Mouse (Mus musculus) G1E (cell line): ENCODE data around the gene Rreb1.

Experiments
- CTCF ChIP-seq: IDR thresholded peaks from 2 replicates; pipeline ENCODE4 v1.5.1; 2012; ENCODE audit warnings: low read depth, low read length, inconsistent platforms, mixed read lengths
- GATA1 ChIP-seq: IDR thresholded peaks from 2 replicates; pipeline ENCODE4 v1.6.1; 2012; ENCODE audit warnings: borderline replicate concordance, low read length, inconsistent platforms, mixed read lengths
- POLR2AphosphoS5 ChIP-seq: IDR thresholded peaks from 2 replicates; pipeline ENCODE4 v1.6.1; 2012; ENCODE audit warnings: low read depth, low read length, inconsistent platforms; ENCODE audit not compliant: insufficient replicate concordance
- TAL1 ChIP-seq: conservative IDR thresholded peaks from 2 replicates; pipeline ENCODE4 v1.6.1; 2012; ENCODE audit warnings: low read depth, low read length, inconsistent platforms, mixed read lengths

- TF ChIP-seq CTCF (no peak), GATA1 (no peak), POLR2AphosphoS5 (no peak), TAL1 (no peak)
Observed at GRCm38 (mm10) chr13:37833500-37833899, 55.3 kb downstream of the Rreb1 start.
